Mouse (Mus musculus): ENCODE results near the gene Ppard.
A peak's percentile ranks its signal among the peaks of the same experiment; 100 is the strongest.

The Ppard gene

GRCm38 (mm10) chr17:28223561-28224391 is 8.7 kb upstream of the Ppard start:
- peak; percentile 90 to 93 for DNase-seq (ENCODE audit: low spot score in 2 of 2)

DNA sequence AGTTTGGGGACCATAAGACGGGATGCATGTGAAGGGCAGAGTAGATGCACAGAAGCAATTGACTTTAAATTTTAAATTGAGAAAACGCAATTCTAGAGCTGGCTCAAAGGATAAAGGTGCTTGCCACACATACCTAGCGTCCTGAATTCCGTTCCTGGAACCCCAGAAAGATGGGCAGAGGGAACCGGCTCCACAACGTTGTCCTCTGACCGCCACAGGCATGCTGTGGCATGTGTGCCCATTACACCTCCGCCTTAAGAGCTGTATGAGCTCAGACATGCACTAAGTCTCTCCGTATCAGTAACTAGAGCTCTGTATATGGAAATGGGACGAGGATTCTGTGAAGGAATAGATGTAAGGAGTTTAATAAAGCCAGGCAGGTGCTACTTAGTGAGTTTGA is 7.9 kb upstream of the Ppard start:
- DNase-seq (ENCODE audit: low spot score in 2 of 2) = no peak

DNA sequence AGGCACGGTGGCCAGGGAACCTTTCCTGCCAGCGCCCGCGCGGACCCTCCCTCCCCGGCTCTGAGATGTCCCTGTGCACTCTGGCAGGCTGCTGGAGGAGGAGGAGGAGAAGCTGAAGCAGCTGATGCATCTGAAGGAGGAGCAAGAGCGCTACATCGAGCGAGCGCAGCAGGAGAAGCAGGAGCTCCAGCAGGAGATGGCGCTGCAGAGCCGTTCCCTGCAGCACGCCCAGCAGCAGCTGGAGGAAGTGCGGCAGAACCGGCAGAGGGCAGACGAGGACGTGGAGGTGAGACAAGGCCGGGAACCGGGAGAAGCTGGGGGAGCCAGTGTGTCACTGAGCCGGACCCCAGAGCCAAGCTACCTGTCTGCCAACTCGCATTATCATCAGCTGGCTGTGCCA is 6.5 kb upstream of the Ppard start:
- DNase-seq (ENCODE audit: low spot score in 2 of 2) = peak; percentile 85 to 93

- no peak for DNase-seq (ENCODE audit: low spot score in 2 of 2)
Observed at GRCm38 (mm10) chr17:28230486-28230885, 2.0 kb upstream of the Ppard start.

GRCm38 (mm10) chr17:28231026-28231736 is 1.3 kb upstream of the Ppard start:
- no peak for DNase-seq (ENCODE audit: low spot score in 2 of 2)

DNA sequence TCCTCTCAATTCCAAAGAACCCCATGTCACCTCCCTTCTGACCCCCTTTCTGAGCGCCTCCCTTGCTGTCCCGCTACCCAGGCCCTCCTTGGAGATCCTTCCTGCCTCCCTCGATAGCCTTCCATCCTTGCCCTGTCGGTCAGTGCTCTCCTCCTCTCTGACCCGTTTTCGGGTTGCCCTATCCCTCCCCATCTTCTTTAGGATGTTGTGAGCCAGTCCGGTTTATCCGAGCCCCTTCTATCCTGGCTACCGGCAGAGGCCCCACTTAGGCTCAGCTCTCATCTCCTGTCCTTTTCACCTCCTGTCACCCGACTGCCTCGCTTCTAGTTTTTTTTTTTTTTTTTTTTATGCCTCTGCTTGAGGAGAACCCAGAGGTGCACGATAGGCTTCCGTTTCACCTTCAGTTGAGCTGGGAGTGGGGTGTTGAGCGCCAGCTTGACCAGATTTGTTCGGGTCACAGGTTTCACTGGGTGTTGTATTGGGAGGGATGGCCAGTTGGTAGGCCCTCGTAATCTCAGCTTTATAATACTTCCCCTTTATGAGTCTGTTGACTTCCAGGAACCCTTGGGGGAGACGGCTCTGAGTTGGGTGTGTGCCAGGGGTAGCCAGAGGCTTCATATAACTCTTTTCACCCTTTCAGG is 711 bp downstream of the Ppard start:
- DNase-seq (ENCODE audit: low spot score in 2 of 2) = no peak

DNA sequence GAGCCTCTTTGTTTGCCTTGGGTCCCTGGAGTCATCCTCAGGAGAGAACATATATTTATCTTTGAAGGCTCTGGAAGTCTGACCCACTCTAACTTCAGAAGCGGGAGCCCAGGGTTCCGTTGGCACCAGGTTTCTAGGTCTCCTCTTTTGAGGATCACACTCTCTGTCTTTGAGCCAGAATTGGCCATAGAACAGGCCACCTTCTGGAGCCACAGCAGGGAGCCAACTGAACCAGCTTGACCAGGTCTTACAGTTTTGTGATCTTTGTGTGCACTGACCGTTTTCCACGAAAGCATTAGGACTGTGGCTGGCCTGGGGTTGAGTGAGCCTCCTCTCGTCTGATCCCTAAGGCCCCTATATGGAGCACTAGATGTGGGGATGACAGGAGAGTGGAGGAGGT is 2.1 kb downstream of the Ppard start:
- no peak for DNase-seq (ENCODE audit: low spot score in 2 of 2)

DNA sequence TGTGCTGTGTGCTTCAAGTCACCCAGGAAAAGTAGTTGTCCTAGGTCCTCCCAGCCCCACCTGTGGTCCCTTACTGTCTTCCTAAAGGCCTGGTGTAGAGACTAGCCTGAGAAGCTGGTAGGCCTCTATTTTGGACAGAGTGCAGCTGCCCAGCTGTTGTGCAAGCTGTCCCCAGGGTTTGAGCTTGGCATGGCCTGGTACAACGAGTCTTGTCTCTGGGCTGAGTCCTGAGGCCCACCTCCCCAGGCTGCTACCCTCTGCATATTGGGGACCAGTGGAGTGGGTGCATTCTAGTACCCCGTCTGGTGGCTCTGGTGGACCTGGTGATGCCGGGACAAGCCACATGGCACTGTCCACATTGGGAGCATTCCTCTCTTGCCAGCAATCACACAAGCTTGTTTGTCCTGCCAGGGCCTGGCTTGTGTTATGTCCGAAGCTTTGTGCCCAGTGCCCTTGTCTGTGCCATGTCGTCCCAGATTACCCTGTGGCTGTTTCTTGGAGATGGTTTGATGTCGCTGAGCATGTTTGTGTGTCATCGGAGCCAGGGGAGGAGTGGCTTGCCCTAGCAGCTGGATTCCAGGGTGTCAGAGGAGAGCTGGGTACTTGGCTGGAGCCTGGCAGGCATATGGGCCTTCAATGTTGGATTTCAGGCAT is 3.6 kb downstream of the Ppard start:
- DNase-seq (ENCODE audit: low spot score in 2 of 2) = no peak

- no peak for DNase-seq (ENCODE audit: low spot score in 2 of 2)
Observed at GRCm38 (mm10) chr17:28236636-28237015, 4.1 kb downstream of the Ppard start.

DNA sequence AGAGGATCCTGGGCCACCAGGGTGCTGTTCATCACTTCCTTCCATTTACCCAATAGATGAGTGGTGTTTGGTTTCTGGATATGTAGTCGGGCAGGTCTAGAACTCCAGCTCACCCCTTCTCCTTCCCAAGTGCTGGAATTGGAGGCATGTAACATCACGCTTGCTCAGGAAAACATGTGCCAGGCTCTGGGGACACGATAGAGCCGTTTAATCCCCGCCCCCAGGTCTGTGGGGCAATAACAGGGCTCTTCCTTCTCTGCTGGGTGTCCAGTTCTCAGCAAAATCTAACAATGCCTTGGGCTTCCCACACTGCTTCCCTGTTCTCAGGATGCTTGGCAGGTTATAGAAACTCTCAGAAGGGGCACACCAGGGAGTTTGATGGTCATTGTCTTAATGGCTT is 4.9 kb downstream of the Ppard start:
- no peak for DNase-seq (ENCODE audit: low spot score in 2 of 2)

DNA sequence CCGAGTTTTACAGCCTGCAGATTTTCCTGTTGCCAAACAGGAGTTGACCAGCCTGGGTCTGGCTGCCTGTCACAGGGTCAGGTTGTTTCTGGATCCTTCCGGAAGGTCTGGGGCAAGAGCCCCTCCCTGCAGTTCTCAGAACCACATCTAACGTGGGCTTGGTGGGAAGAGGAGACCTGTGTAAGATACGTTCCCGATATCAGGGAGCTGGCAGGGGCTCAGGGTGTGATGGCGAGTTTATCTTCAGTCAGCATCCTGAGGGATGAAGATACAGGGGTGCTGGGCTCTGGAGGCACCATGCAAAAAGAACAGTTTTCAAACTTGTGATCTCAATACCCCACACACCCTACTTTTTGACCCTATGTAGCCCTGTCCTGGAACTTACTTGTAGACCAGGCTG is 5.4 kb downstream of the Ppard start:
- DNase-seq (ENCODE audit: low spot score in 2 of 2) = no peak

DNA sequence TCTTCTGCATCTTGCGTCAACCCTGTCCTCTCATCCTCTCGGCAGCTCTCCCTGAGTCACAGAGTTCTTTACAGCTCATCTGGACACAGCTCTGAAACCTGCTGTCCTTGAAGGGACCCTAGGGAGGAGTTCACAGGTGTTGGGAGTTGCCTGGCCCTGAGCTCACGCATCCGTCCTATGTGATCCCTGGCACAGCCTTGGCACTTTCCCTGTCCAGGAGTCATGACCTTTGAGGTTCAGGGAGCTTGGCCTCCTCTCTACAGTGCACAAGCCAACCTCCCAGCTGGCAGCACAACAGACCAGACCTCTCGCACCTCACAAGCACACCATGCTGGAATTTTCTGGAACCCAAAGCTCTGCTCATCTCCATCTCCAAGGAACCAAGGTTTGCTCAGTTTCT is 8.3 kb downstream of the Ppard start:
- DNase-seq (ENCODE audit: low spot score in 2 of 2) = no peak

DNA sequence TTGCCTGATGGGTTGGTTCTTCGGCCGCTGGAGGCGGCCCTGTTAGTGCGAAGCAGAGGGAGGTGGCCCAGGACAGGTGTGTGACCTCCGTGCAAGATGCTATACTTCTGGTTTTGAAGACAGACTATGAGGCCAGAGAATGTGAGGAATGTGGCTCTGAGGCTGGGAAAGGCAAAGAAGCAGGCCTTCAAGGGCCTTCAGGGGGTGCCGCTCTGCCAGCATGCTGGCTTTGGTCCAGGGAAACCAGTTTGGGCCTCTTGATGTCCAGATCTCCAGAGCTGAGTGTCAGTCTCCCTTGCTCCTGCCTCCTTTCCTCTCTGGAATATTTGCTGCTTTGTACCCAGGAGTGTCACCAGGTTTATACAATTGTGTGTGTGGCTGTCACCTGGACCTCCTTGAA is 9.8 kb downstream of the Ppard start:
- DNase-seq (ENCODE audit: low spot score in 2 of 2) = no peak

DNA sequence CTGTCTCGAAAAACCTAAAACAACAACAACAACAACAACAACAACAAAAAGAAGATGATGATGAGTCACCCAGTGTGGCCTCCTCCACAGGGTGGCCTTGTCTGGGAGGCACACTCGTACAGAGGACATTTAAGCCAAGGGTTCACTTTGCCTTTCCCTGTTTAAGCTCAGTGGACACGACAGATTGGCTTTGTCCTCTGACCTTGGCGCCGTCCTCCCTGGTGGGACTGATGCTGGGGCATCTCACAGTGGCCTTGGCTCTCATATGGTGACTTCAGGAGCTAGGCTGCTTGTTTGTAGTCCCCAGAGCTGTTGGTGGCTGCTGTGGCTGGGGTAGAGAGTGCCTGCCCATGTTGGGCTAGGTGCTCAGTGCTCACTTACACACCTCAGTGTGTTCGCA is 11.7 kb downstream of the Ppard start:
- no peak for DNase-seq (ENCODE audit: low spot score in 2 of 2)

GRCm38 (mm10) chr17:28244714-28245113 is 12.2 kb downstream of the Ppard start:
- no peak for DNase-seq (ENCODE audit: low spot score in 2 of 2)

- DNase-seq (ENCODE audit: low spot score in 2 of 2) = no peak
Observed at GRCm38 (mm10) chr17:28246640-28247039, 14.1 kb downstream of the Ppard start.

GRCm38 (mm10) chr17:28247613-28248012 is 15.1 kb downstream of the Ppard start:
- no peak for DNase-seq (ENCODE audit: low spot score in 2 of 2)

DNA sequence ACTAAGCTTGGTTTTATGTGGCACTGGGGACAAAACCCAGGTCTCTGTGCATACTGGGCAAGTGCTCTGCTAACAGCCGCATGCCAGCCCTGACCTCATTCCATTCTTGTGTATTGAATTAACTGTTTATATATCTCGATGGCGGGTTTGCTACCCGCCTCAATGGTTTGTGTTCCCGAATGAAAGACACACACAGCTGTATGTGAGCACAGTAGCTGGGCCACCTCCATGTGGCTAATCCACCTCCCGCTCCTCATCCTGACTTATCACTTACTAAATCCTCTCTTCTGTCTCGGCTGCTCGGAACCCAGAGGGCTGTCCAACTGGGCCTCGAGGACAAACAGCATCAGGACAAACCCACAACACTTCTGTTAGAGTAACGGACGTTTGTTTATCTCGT is 16.6 kb downstream of the Ppard start:
- DNase-seq (ENCODE audit: low spot score in 2 of 2) = no peak

DNA sequence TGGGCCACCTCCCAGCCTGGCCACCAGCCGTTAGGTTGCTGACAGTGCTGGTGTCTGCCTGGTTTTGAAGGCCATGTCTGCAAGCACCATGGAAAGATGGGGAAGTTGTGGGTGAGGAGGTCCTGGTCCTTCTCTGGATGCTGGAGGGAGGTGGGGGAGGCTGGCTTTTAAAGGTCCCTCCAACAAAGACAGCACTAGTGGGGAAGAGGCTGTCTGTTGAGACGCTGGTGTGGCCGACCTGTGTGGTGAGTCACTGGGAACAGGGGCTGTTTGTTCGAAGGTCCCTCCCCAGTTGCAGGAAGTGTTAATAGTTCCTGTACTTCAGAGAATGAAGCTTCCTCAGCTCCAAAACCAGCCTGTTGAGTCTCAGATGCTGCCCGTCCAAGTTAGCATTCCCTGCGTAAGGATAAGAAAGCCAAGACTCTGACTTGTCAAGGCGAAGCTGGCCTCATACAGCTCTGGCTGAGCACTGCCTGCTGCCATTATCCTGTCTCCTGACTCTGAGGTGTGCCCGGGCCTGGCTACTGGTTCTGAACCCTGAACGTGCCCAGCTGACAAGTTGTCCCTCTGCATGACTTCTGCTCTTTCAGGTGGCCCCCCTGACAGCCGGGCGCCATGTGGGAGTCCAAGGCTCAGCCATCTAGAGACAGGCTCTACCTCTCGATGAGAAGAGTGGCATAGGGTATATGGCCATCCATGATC is 19.2 kb downstream of the Ppard start:
- DNase-seq (ENCODE audit: low spot score in 2 of 2) = no peak

DNA sequence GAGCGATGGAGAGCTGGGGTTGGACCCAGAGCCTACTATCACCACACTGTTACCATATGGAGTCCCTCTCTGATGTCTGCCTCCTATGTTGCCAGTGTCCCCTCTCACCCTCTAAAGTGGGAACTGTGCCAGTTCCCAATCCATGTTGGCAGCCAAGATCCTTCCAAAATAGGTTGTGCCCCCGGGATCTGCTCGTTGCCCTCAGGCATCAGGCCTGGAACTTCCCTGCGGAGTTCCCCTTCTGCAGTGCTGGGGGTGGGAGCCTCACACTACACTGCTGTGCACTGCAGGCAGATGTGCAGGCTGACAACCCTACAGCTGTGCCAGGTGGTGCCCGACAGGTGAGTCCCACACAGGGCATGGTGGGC is 19.8 kb downstream of the Ppard start:
- DNase-seq (ENCODE audit: low spot score in 2 of 2) = no peak

DNA sequence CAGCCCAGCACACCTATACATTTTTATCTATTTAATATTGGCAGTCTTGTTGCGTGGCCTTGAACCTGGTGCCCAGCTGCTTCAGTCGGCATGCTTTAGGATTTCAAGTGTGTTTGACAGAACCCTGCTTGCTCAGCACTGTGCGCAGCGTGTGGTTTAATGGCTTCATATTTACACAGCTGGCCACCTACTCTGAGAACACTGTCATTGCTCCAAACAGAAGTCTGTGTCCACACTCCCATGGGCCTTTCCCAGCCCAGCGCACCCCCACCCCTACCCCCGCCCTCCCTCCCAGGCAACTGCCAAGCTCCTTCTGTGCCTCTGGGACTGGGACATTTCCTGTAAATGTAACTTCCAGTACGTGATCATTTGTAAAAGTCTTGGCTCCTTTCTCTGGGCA is 20.7 kb downstream of the Ppard start:
- DNase-seq (ENCODE audit: low spot score in 2 of 2) = no peak

DNA sequence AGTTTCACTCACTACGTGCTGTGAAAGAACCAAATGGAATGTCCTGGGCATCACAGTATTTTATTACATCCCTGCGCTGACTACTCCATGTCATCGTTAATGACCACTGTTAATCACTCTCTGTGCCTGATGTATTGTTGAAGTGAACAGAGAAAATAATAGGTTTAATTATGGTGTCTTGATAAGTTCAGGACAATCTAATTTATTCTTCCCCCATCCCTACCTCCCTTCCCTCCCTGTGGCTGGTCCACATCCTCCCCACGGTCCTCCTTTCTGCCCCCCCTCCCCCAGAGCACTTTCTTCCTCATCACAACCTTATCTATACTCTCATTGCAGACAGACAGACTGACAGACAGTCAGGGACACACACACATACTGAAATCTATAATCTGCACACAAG is 22.3 kb downstream of the Ppard start:
- DNase-seq (ENCODE audit: low spot score in 2 of 2) = no peak
